Mouse (Mus musculus) kidney, embryonic 15.5 days (tissue): ENCODE measurements at regions not wholly inside any gene's neighbourhood (a gene's known extent, or its start where the extent isn't known, plus 50 kb on each side); places are given as distances from the start of the nearest gene placed in this dataset.
"Not testable (repeated sequence)": the region's sequence is repeated elsewhere in the genome, so short reads cannot be mapped to it uniquely, and the experiment has no call there.

Source experiments
- ATAC-seq: fragments of 200-750 bp; cut with Nextera tagmentation; replicated peaks from 2 replicates; pipeline ENCODE4 v1.8.0; 2017; ENCODE audit warnings: moderate TSS enrichment; ENCODE audit not compliant: low FRiP score
- H3K27ac ChIP-seq: fragments of 300-500 bp; sonication (generic); 2 replicates; pipeline ENCODE4 v1.5.1; 2015; ENCODE audit warnings: mild to moderate bottlenecking, inconsistent platforms
- H3K27me3 ChIP-seq: fragments of 300-500 bp; sonication (generic); 2 replicates; pipeline ENCODE4 v1.6.1; 2015; ENCODE audit warnings: inconsistent platforms
- H3K36me3 ChIP-seq: fragments of 300-500 bp; sonication (generic); 2 replicates; pipeline ENCODE4 v1.6.1; 2015; ENCODE audit warnings: inconsistent platforms
- H3K4me1 ChIP-seq: fragments of 300-500 bp; sonication (generic); 2 replicates; pipeline ENCODE4 v1.6.1; 2015; ENCODE audit warnings: inconsistent platforms
- H3K4me2 ChIP-seq: fragments of 300-500 bp; sonication (generic); 2 replicates; pipeline ENCODE4 v1.6.1; 2015; ENCODE audit warnings: moderate library complexity, mild to moderate bottlenecking, inconsistent platforms
- H3K4me3 ChIP-seq: fragments of 300-500 bp; sonication (generic); replicated peaks from 2 replicates; pipeline ENCODE4 v1.5.1; 2015; ENCODE audit warnings: mild to moderate bottlenecking, inconsistent platforms
- H3K9ac ChIP-seq: fragments of 300-500 bp; sonication (generic); 2 replicates; pipeline ENCODE4 v1.6.1; 2015; ENCODE audit warnings: mild to moderate bottlenecking, inconsistent platforms
- H3K9me3 ChIP-seq: fragments of 300-500 bp; sonication (generic); replicated peaks from 2 replicates; pipeline ENCODE4 v1.6.1; 2016; ENCODE audit warnings: inconsistent platforms
- WGBS: fragments of 180-500 bp; shearing (Covaris S2); methylation state at CpG from one replicate; pipeline ENCODE4 v1.1.7; 2015; ENCODE audit warnings: mixed read lengths; 5-methylcytosine and 5-hydroxymethylcytosine counted together

GRCm38 (mm10) chr6:37703946-37704345 is 166.7 kb upstream of the Trim24 start:
- no peak for ATAC-seq
- H3K4me2 ChIP-seq = no peak overlapping the region
- H3K36me3 ChIP-seq = no peaks in the 10 kb centered on the region

GRCm38 (mm10) chr6:37705733-37706145 is 164.9 kb upstream of the Trim24 start:
- H3K9ac ChIP-seq = no peak overlapping the region
- no peak overlapping the region for H3K4me3 ChIP-seq
- H3K4me1 ChIP-seq = no peaks in the 10 kb centered on the region
- no peak overlapping the region for H3K27ac ChIP-seq
- ATAC-seq = no peak
- H3K36me3 ChIP-seq = no peaks in the 10 kb centered on the region
- H3K4me2 ChIP-seq = no peak overlapping the region
- WGBS = 64% methylated on average over 1 of the region's 1 CpGs
- no peaks in the 10 kb centered on the region for H3K27me3 ChIP-seq
- H3K9me3 ChIP-seq = 0 out of 2 replicates have a peak, but pooled peaks cover 3% of the 10 kb centered on the region

More at GRCm38 (mm10) chr6:37703946-37704345, 166.7 kb upstream of the Trim24 start:
- 95% methylated on average over 2 of the region's 2 CpGs for WGBS
- no peak overlapping the region for H3K27ac ChIP-seq
- 0 out of 2 replicates have a peak, but pooled peaks cover 3% of the 10 kb centered on the region for H3K9me3 ChIP-seq
- no peak overlapping the region for H3K9ac ChIP-seq
- H3K27me3 ChIP-seq = no peaks in the 10 kb centered on the region
- no peaks in the 10 kb centered on the region for H3K4me1 ChIP-seq
- no peak overlapping the region for H3K4me3 ChIP-seq

DNA sequence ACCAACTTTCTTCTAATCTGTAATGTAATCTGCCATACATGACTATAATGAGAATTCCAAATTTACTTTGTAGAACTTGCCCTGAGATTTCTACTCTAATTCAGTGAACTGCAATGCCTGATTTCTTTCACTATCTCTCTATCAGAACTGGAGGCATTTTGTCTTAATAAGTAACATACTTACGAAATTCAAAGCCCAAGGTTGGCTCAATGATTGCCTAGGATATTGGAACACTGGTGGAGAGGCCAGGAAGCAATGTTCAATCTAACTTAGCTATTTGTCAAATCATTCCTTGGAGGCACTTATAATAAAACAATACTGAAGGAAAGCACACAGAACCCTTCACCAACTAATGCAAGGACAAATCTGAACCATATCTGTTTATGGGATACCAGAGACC is 162.9 kb upstream of the Trim24 start:
- not testable (repeated sequence) for H3K27ac ChIP-seq, H3K4me3 ChIP-seq, H3K9me3 ChIP-seq, H3K36me3 ChIP-seq, H3K4me2 ChIP-seq, H3K4me1 ChIP-seq, H3K9ac ChIP-seq, H3K27me3 ChIP-seq, ATAC-seq
- 76% methylated on average over 1 of the region's 1 CpGs for WGBS

- 0 out of 2 replicates have a peak, but pooled peaks cover 3% of the 10 kb centered on the region for H3K9me3 ChIP-seq
- no peaks in the 10 kb centered on the region for H3K36me3 ChIP-seq
- WGBS = 68% methylated on average over 1 of the region's 1 CpGs
- H3K4me3 ChIP-seq = no peak overlapping the region
- H3K27ac ChIP-seq = no peak overlapping the region
- no peak overlapping the region for H3K9ac ChIP-seq
- ATAC-seq = no peak
- no peak overlapping the region for H3K4me2 ChIP-seq
- no peaks in the 10 kb centered on the region for H3K27me3 ChIP-seq
- H3K4me1 ChIP-seq = no peaks in the 10 kb centered on the region
Observed at GRCm38 (mm10) chr6:37711766-37712165, 158.8 kb upstream of the Trim24 start.

DNA sequence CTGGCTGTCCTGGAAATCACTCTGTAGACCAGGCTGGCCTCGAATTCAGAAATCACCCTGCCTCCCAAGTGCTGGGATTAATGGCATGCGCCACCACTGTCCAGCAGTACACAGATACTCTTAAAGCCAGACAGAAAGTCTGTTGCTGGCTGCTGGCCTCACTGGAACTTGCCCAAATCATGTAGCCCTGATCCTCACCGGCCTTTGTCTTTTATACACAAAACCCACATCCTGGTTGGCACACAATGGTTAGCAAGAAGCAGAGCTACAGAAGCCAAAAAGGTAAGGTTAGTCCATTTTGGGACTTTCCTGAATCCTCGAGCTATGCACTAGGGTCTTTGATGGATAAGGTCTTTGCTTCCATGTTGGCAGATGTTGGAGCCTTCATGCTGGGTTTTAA is 157.2 kb upstream of the Trim24 start:
- Histone ChIP-seq H3K36me3 (no peaks in the 10 kb centered on the region), H3K27ac (no peak overlapping the region), H3K9ac (no peak overlapping the region), H3K27me3 (no peaks in the 10 kb centered on the region), H3K4me2 (no peak overlapping the region), H3K4me3 (no peak overlapping the region), H3K4me1 (no peaks in the 10 kb centered on the region), H3K9me3 (no peaks in the 10 kb centered on the region)
- 85% methylated on average over 4 of the region's 4 CpGs for WGBS
- no peak for ATAC-seq

DNA sequence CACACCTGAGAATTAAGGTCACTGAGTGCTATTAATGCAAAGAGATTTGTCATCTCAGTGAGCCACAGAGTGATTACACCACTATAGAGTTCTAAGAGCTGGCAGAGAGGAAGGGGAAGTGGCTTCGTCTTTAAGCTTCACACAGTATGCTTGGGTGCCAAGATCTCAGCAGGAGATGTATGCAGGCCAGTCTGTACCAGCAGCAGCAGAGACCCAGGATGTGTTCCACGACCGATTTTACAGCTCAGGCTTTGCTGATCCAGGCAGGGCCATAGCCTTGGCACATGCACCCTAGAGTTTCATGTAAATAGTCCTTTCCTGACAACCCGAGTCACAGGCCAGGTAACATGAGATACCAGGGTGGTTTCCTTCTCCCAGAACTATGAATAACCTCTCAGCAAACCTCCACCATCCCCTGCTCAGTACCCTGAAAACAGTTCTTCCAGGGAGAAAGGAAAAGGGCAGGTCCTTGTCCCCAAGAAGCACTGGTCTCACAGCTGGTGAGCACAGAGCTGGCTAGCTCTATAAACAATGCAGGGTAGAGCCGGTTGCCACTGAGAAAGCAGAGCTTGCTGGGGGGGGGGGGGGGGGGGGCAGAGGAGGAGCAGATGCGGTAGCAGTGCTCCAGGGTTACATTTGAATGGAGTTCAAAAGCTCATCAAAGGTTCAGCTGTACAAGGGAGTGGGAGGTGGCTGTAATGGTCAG is 156.2 kb upstream of the Trim24 start:
- Histone ChIP-seq H3K9me3 (no peaks in the 10 kb centered on the region), H3K4me3 (no peak overlapping the region), H3K9ac (no peak overlapping the region), H3K4me1 (no peaks in the 10 kb centered on the region), H3K27ac (peak overlapping the region; percentile 41; the same call in 1 of the 2 replicates), H3K4me2 (no peak overlapping the region), H3K36me3 (no peaks in the 10 kb centered on the region), H3K27me3 (no peaks in the 10 kb centered on the region)
- peak; percentile 29; the same call in 1 of the 2 replicates for ATAC-seq
- WGBS = 16% methylated on average over 6 of the region's 6 CpGs

GRCm38 (mm10) chr6:37721736-37722135 is 148.9 kb upstream of the Trim24 start:
- Histone ChIP-seq H3K4me2 (no peak overlapping the region), H3K36me3 (no peaks in the 10 kb centered on the region), H3K27ac (no peak overlapping the region), H3K4me3 (no peak overlapping the region), H3K27me3 (no peaks in the 10 kb centered on the region), H3K9ac (no peak overlapping the region), H3K9me3 (no peaks in the 10 kb centered on the region), H3K4me1 (no peaks in the 10 kb centered on the region)
- WGBS = 67% methylated on average over 1 of the region's 1 CpGs
- no peak for ATAC-seq

- no peaks in the 10 kb centered on the region for H3K27me3 ChIP-seq
- no peak overlapping the region for H3K4me3 ChIP-seq
- H3K4me2 ChIP-seq = no peak overlapping the region
- 57% methylated on average over 4 of the region's 4 CpGs for WGBS
- no peaks in the 10 kb centered on the region for H3K9me3 ChIP-seq
- H3K36me3 ChIP-seq = no peaks in the 10 kb centered on the region
- H3K27ac ChIP-seq = no peak overlapping the region
- H3K4me1 ChIP-seq = no peaks in the 10 kb centered on the region
- ATAC-seq = peak; percentile 36; the same call in 1 of the 2 replicates
- no peak overlapping the region for H3K9ac ChIP-seq
Observed at GRCm38 (mm10) chr6:37723337-37723736, 147.3 kb upstream of the Trim24 start.

DNA sequence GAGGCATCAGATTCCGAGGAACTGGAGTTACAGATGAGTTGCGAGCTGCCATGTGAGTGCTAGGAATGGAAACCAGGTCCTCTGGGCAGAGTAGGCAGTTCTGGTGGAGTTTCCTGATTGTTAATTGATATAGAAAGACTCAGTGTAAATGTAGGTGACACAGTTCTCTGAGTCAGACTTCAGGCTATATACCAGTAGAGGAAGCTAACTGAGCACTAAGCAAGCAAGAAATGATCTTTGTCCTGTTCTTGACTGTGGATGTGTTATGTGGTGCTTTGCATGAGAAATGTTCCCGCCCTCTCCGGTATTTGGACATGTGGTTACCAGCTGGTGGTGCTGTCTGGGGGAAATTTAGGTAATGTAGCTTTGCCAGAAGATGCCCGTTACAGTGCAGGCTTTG is 146.4 kb upstream of the Trim24 start:
- Histone ChIP-seq H3K9me3 (no peaks in the 10 kb centered on the region), H3K4me2 (no peak overlapping the region), H3K27ac (no peak overlapping the region), H3K4me1 (no peaks in the 10 kb centered on the region), H3K4me3 (no peak overlapping the region), H3K27me3 (no peaks in the 10 kb centered on the region), H3K36me3 (no peaks in the 10 kb centered on the region), H3K9ac (no peak overlapping the region)
- no peak for ATAC-seq
- 94% methylated on average over 5 of the region's 5 CpGs for WGBS

- no peaks in the 10 kb centered on the region for H3K9me3 ChIP-seq
- no peak overlapping the region for H3K4me2 ChIP-seq
- H3K9ac ChIP-seq = no peak overlapping the region
- no peak overlapping the region for H3K4me3 ChIP-seq
- no peaks in the 10 kb centered on the region for H3K36me3 ChIP-seq
- H3K4me1 ChIP-seq = peaks cover 19% of the 10 kb centered on the region
- no peaks in the 10 kb centered on the region for H3K27me3 ChIP-seq
- no peak for ATAC-seq
- 96% methylated on average over 2 of the region's 2 CpGs for WGBS
- no peak overlapping the region for H3K27ac ChIP-seq
Observed at GRCm38 (mm10) chr6:37728621-37729020, 142.0 kb upstream of the Trim24 start.

DNA sequence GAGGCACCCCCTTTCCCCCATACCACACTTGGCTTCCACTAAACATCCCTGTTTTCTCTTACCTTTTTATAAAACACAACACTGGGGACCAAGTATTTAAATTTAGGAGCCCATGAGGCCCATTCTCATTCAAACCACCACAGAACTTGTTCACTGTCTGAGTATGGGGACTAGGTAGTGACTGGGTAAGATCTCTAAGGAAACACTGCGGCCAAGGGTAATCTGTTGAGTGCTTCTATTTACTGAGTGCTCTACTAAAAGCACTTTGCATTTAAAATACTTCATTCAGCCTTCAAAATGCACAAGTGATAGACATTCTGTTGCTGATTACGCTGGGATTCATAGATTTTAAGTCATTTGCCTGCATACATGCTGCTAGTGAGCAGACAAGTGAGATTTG is 141.4 kb upstream of the Trim24 start:
- Histone ChIP-seq H3K9me3 (no peaks in the 10 kb centered on the region), H3K4me3 (no peak overlapping the region), H3K4me1 (peaks cover 19% of the 10 kb centered on the region), H3K27me3 (no peaks in the 10 kb centered on the region), H3K27ac (no peak overlapping the region), H3K9ac (no peak overlapping the region), H3K36me3 (no peaks in the 10 kb centered on the region), H3K4me2 (no peak overlapping the region)
- no peak for ATAC-seq
- 91% methylated on average over 2 of the region's 2 CpGs for WGBS

DNA sequence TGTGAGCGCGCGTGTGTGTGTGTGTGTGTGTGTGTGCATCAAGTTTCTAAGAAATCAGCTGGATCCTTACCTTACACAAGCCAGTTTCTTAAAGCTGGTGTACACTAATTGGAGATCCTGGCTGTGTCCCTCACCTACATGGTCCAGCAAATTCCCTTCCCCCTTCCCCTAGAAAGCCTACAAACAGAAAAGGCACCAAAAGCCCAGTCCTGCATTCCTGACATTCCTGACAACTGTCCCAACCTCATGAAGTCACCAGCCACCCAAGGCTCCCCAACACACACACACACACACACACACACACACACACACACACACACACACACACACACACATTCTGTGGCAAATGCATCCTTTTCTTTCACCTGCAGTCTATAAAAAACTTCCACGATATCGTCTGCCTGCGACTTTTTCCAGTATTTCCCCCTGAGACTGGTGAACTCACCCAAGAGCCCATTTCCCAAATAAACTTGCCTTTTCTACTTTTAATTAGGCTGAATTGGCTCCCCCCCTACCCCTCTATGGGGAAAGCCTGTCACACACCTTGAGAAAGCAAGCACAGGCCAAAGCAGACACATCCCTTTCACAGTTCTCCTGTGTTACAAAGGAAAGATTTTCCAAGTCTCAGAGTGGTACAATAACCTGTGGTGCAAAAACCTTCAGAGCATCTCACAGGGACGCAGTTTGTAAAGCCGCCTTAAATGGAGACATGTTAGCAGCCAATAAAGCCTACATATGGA is 139.9 kb upstream of the Trim24 start:
- Histone ChIP-seq H3K4me1 (peaks cover 19% of the 10 kb centered on the region), H3K4me2 (no peak overlapping the region)
- ATAC-seq = peak; percentile 85

More for the DNA sequence above, 139.9 kb upstream of the Trim24 start:
- H3K27me3 ChIP-seq = no peaks in the 10 kb centered on the region
- WGBS = 61% methylated on average over 8 of the region's 8 CpGs
- H3K36me3 ChIP-seq = no peaks in the 10 kb centered on the region
- no peaks in the 10 kb centered on the region for H3K9me3 ChIP-seq
- peak overlapping the region; percentile 61 for H3K27ac ChIP-seq
- H3K9ac ChIP-seq = no peak overlapping the region
- H3K4me3 ChIP-seq = no peak overlapping the region
